Mouse (Mus musculus) MEL (cell line): ENCODE measurements around the gene Adap1. TPM values are rescaled to one million over a fixed set of nuclear protein-coding genes. Genes with fewer than 3 reads are reported as not detected.

Experiments used
- DNase-seq: peaks from one replicate; pipeline ENCODE4 v3.0.0; 2011; ENCODE audit warnings: low read depth, low spot score
- H3K27ac ChIP-seq: 2 replicates; pipeline ENCODE4 v1.5.1; 2012; ENCODE audit warnings: low read depth, mild to moderate bottlenecking, control low read depth, low read length, moderate library complexity; ENCODE audit not compliant: control insufficient read depth
- H3K27me3 ChIP-seq, 2 experiments: fragments of 150-350 bp in 1 of 2; sonication (generic) in 1 of 2; 2 replicates each; pipeline ENCODE4 v1.6.1; 2012; ENCODE audit warnings: low read length in 2 of 2, mild to moderate bottlenecking in 2 of 2, improper control_type of control experiment in 1 of 2, moderate library complexity in 1 of 2; ENCODE audit not compliant: insufficient read depth in 2 of 2, control insufficient read depth in 1 of 2
- H3K36me3 ChIP-seq, 2 experiments: 2 replicates each; pipeline ENCODE4 v1.6.1; 2012 to 2014; ENCODE audit warnings: low read length in 2 of 2, improper control_type of control experiment in 1 of 2, inconsistent platforms in 1 of 2, mild to moderate bottlenecking in 1 of 2; ENCODE audit not compliant: insufficient read depth in 2 of 2, control insufficient read depth in 1 of 2
- H3K4me1 ChIP-seq, 2 experiments: fragments of 150-350 bp in 1 of 2; sonication (generic) in 1 of 2; 2 replicates each; pipeline ENCODE4 v1.6.1; 2012; ENCODE audit warnings: low read length in 2 of 2, improper control_type of control experiment in 1 of 2, mild to moderate bottlenecking in 1 of 2; ENCODE audit not compliant: insufficient read depth in 2 of 2, control insufficient read depth in 1 of 2
- H3K4me3 ChIP-seq, 2 experiments: fragments of 150-350 bp in 1 of 2; sonication (generic) in 1 of 2; 2 replicates each; pipeline ENCODE4 v1.5.1; 2012; ENCODE audit warnings: low read depth in 2 of 2, low read length in 2 of 2, mild to moderate bottlenecking in 2 of 2, moderate library complexity in 2 of 2, control low read depth in 1 of 2, improper control_type of control experiment in 1 of 2; ENCODE audit not compliant: control insufficient read depth in 1 of 2, insufficient read depth in 1 of 2
- H3K79me2 ChIP-seq: 2 replicates; pipeline ENCODE4 v1.6.1; 2012; ENCODE audit warnings: mild to moderate bottlenecking, low read length, moderate library complexity; ENCODE audit not compliant: control insufficient read depth, poor library complexity, insufficient read depth
- H3K9ac ChIP-seq: 2 replicates; pipeline ENCODE4 v1.6.1; 2012; ENCODE audit warnings: low read depth, mild to moderate bottlenecking, control low read depth, low read length, moderate library complexity; ENCODE audit not compliant: control insufficient read depth, poor library complexity, severe bottlenecking
- H3K9me3 ChIP-seq: fragments of 150-350 bp; sonication (generic); replicated peaks from 2 replicates; pipeline ENCODE4 v1.6.1; 2012; ENCODE audit warnings: mild to moderate bottlenecking, low read length, improper control_type of control experiment, moderate library complexity; ENCODE audit not compliant: insufficient read depth
- BHLHE40 ChIP-seq: IDR thresholded peaks from 2 replicates; pipeline ENCODE4 v1.6.1; 2012; ENCODE audit warnings: low read depth, mild to moderate bottlenecking, inconsistent platforms, low read length, improper control_type of control experiment, borderline replicate concordance
- CHD1 ChIP-seq: IDR thresholded peaks from 2 replicates; pipeline ENCODE4 v1.6.1; 2012; ENCODE audit warnings: low read depth, mild to moderate bottlenecking, inconsistent platforms, low read length, improper control_type of control experiment
- CTCF ChIP-seq, 3 experiments: IDR thresholded peaks in 2 of 3; conservative IDR thresholded peaks in 1 of 3; 2 replicates each; pipeline ENCODE4 v1.5.1; 2011 to 2012; ENCODE audit warnings: low read length in 3 of 3, low read depth in 2 of 3, mild to moderate bottlenecking in 2 of 3, improper control_type of control experiment in 1 of 3, inconsistent platforms in 1 of 3, mixed read lengths in 1 of 3, moderate library complexity in 1 of 3; ENCODE audit not compliant: control insufficient read depth in 1 of 3, insufficient read depth in 1 of 3, poor library complexity in 1 of 3, severe bottlenecking in 1 of 3
- E2F4 ChIP-seq: IDR thresholded peaks from 2 replicates; pipeline ENCODE4 v1.6.1; 2011; ENCODE audit warnings: low read depth, low read length, improper control_type of control experiment, borderline replicate concordance
- ELF1 ChIP-seq: IDR thresholded peaks from 2 replicates; pipeline ENCODE4 v1.6.1; 2014; ENCODE audit warnings: low read depth, mild to moderate bottlenecking, inconsistent platforms, low read length, improper control_type of control experiment, moderate library complexity
- EP300 ChIP-seq, 2 experiments: IDR thresholded peaks; 2 replicates each; pipeline ENCODE4 v1.6.1; 2011; ENCODE audit warnings: improper control_type of control experiment in 2 of 2, low read length in 2 of 2, low read depth in 1 of 2, mild to moderate bottlenecking in 1 of 2
- GABPA ChIP-seq: IDR thresholded peaks from 2 replicates; pipeline ENCODE4 v1.6.1; 2012; ENCODE audit warnings: low read depth, mild to moderate bottlenecking, inconsistent platforms, low read length, improper control_type of control experiment, moderate library complexity
- GATA1 ChIP-seq: IDR thresholded peaks from 2 replicates; pipeline ENCODE4 v1.6.1; 2011; ENCODE audit warnings: low read depth, low read length, improper control_type of control experiment
- KAT2A ChIP-seq: conservative IDR thresholded peaks from 2 replicates; pipeline ENCODE4 v1.6.1; 2012; ENCODE audit warnings: low read depth, low read length, improper control_type of control experiment, inconsistent platforms
- MAFK ChIP-seq: IDR thresholded peaks from 2 replicates; pipeline ENCODE4 v1.6.1; 2011; ENCODE audit warnings: low read depth, mild to moderate bottlenecking, low read length, improper control_type of control experiment, borderline replicate concordance
- MAX ChIP-seq: IDR thresholded peaks from 2 replicates; pipeline ENCODE4 v1.6.1; 2011; ENCODE audit warnings: low read length, improper control_type of control experiment
- MAZ ChIP-seq: IDR thresholded peaks from 2 replicates; pipeline ENCODE4 v1.6.1; 2012; ENCODE audit warnings: low read depth, mild to moderate bottlenecking, inconsistent platforms, low read length, improper control_type of control experiment
- MEF2A ChIP-seq: IDR thresholded peaks from 2 replicates; pipeline ENCODE4 v1.6.1; 2014; ENCODE audit warnings: low read depth, mild to moderate bottlenecking, inconsistent platforms, low read length, improper control_type of control experiment; ENCODE audit not compliant: poor library complexity, insufficient replicate concordance, severe bottlenecking; ENCODE audit errors: extremely low read depth
- MYB ChIP-seq: IDR thresholded peaks from 2 replicates; pipeline ENCODE4 v1.6.1; 2011; ENCODE audit warnings: mild to moderate bottlenecking, low read depth, low read length, improper control_type of control experiment
- NELFE ChIP-seq: IDR thresholded peaks from 2 replicates; pipeline ENCODE4 v1.6.1; 2011; ENCODE audit warnings: low read depth, low read length, improper control_type of control experiment
- POLR2AphosphoS2 ChIP-seq: IDR thresholded peaks from 2 replicates; pipeline ENCODE4 v1.6.1; 2011; ENCODE audit warnings: low read length, improper control_type of control experiment
- POLR2AphosphoS5 ChIP-seq: IDR thresholded peaks from 2 replicates; pipeline ENCODE4 v1.6.1; 2012; ENCODE audit warnings: low read depth, borderline replicate concordance, mild to moderate bottlenecking, inconsistent platforms, low read length, moderate library complexity, mixed read lengths
- RAD21 ChIP-seq: IDR thresholded peaks from 2 replicates; pipeline ENCODE4 v1.6.1; 2011; ENCODE audit warnings: mild to moderate bottlenecking, low read depth, low read length, improper control_type of control experiment
- SMC3 ChIP-seq: IDR thresholded peaks from 2 replicates; pipeline ENCODE4 v1.6.1; 2011; ENCODE audit warnings: low read depth, low read length, improper control_type of control experiment
- TAL1 ChIP-seq: IDR thresholded peaks from 2 replicates; pipeline ENCODE4 v1.6.1; 2012; ENCODE audit warnings: mild to moderate bottlenecking, inconsistent platforms, low read length, moderate library complexity, mixed read lengths
- TBP ChIP-seq: IDR thresholded peaks from 2 replicates; pipeline ENCODE4 v1.8.0; 2011; ENCODE audit warnings: low read depth, low read length, improper control_type of control experiment
- TCF12 ChIP-seq: IDR thresholded peaks from 2 replicates; pipeline ENCODE4 v1.6.1; 2014; ENCODE audit warnings: low read depth, mild to moderate bottlenecking, inconsistent platforms, low read length, improper control_type of control experiment, moderate library complexity
- USF1 ChIP-seq: IDR thresholded peaks from 2 replicates; pipeline ENCODE4 v1.6.1; 2014; ENCODE audit warnings: low read depth, mild to moderate bottlenecking, inconsistent platforms, low read length, improper control_type of control experiment, moderate library complexity
- USF2 ChIP-seq, 2 experiments: IDR thresholded peaks; 2 replicates each; pipeline ENCODE4 v1.6.1; 2011 to 2012; ENCODE audit warnings: improper control_type of control experiment in 2 of 2, low read length in 2 of 2, borderline replicate concordance in 1 of 2, inconsistent platforms in 1 of 2, low read depth in 1 of 2, mild to moderate bottlenecking in 1 of 2; ENCODE audit not compliant: insufficient read depth in 1 of 2
- ZKSCAN1 ChIP-seq: IDR thresholded peaks from 2 replicates; pipeline ENCODE4 v1.6.1; 2012; ENCODE audit warnings: low read depth, mild to moderate bottlenecking, inconsistent platforms, low read length, improper control_type of control experiment, moderate library complexity
- ZMIZ1 ChIP-seq: IDR thresholded peaks from 2 replicates; pipeline ENCODE4 v1.6.1; 2012; ENCODE audit warnings: low read depth, mild to moderate bottlenecking, inconsistent platforms, low read length, improper control_type of control experiment, moderate library complexity
- ZNF384 ChIP-seq: IDR thresholded peaks from 2 replicates; pipeline ENCODE4 v1.6.1; 2012; ENCODE audit warnings: low read depth, mild to moderate bottlenecking, inconsistent platforms, low read length, improper control_type of control experiment
- polyA plus RNA-seq, 2 experiments: library from polyadenylated mRNA; stranded (reverse) in 1 of 2; unstranded in 1 of 2; fragments of >175 nt in 1 of 2; fragments of >200 nt in 1 of 2; gene quantifications; 2 replicates each; pipeline versions ENCODE4 v1.2.1 to v1.2.4; 2012; ENCODE audit warnings: low replicate concordance in 2 of 2, low read depth in 1 of 2; ENCODE audit not compliant: insufficient read length in 2 of 2, insufficient read depth in 1 of 2, missing spikeins in 1 of 2
- total RNA-seq: library from RNA; depleted of rRNA; stranded (reverse); fragments of 300-350 nt; gene quantifications from 2 replicates; pipeline ENCODE4 v1.2.3, GENCODE M21; 2012

Adap1 gene
- total and polyA plus RNA-seq, 3 experiments = 52.9 to 59.8 TPM; not detected in 1

DNA sequence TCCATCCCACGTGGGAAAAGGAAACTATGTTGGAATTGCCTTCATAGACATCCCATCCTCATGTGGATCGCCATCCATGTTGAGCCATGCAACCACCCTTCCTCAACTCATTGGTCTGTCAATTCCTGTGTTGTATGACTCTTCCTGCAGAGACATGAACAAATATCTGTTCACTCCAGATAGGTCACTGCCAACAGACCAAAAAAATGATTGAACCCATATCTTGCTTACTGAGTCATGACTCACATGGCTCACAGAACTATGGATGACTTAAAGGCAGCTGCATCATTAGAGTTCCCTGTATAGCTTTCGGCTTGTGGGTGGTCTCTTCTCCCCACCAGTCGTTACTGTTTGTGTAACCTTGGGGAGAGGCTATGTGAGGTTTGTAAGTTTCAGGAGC, 64.0 kb downstream of the Adap1 start:
- H3K9ac ChIP-seq = no peak overlapping the region
- no peaks in the 10 kb centered on the region for H3K9me3 ChIP-seq
- no peak overlapping the region for H3K27ac ChIP-seq

DNA sequence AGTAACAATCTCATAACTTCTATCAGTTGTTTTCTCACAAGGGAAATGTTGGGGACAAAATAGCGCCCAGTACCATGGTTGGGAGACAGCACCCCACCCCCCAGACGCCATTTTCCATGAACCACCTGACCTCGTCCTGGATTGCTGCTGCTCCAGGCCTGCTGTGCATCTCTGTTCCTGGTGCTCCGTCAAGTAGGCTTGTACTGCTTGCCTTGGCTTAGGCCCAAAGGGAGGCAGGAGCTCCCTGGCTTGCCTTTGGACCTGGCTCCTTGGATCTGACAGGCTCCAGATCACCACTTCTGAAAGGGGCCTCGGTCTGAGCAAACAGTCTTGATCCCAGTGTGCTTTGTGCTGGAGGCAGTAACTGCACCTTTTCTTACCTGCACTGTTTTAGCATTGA, 65.6 kb downstream of the Adap1 start:
- no peak for DNase-seq
- no peak overlapping the region for H3K9ac ChIP-seq
- H3K27me3 ChIP-seq = no peaks in the 10 kb centered on the region
- H3K9me3 ChIP-seq = no peaks in the 10 kb centered on the region
- TF ChIP-seq GABPA = no peak
- TF ChIP-seq E2F4 = no peak
- TF ChIP-seq USF1 = no peak
- TF ChIP-seq MAFK = no peak
- TF ChIP-seq CTCF (IDR thresholded peaks at IDR 0.05 in 2 of 3, conservative IDR thresholded peaks at IDR 0.05 in 1 of 3; ENCODE audit: control insufficient read depth in 1 of 3, insufficient read depth in 1 of 3, low read depth in 2 of 3, low read length in 3 of 3, poor library complexity in 1 of 3, severe bottlenecking in 1 of 3) = no peak
- TF ChIP-seq EP300 (IDR thresholded peaks at IDR 0.05; ENCODE audit: low read depth in 1 of 2, low read length in 2 of 2) = no peak
- TF ChIP-seq MYB = no peak
- no peak for TF ChIP-seq BHLHE40
- TF ChIP-seq MAZ = no peak
- no peak for TF ChIP-seq CHD1
- TF ChIP-seq TCF12 = no peak
- no peak overlapping the region for H3K27ac ChIP-seq
- H3K36me3 ChIP-seq = peaks cover 7 to 27% of the 10 kb centered on the region in 2 experiments; a peak in 3 of 4 replicates
- peaks cover 25% of the 10 kb centered on the region for H3K79me2 ChIP-seq
- H3K4me3 ChIP-seq = no peak overlapping the region
- H3K4me1 ChIP-seq = peaks cover 2 to 15% of the 10 kb centered on the region in 2 experiments; a peak in 2 of 4 replicates

More for the DNA sequence above, 64.0 kb downstream of the Adap1 start:
- Histone ChIP-seq H3K4me3 (no peak overlapping the region), H3K79me2 (peaks cover 12% of the 10 kb centered on the region), H3K4me1 (peaks cover 2 to 15% of the 10 kb centered on the region in 2 experiments; a peak in 2 of 4 replicates), H3K36me3 (peaks cover 7 to 28% of the 10 kb centered on the region in 2 experiments; a peak in 3 of 4 replicates), H3K27me3 (no peaks in the 10 kb centered on the region)
- DNase-seq = peak; percentile 35
- TF ChIP-seq MEF2A (no peak), MAZ (no peak), POLR2AphosphoS2 (no peak), ELF1 (no peak), USF2 (IDR thresholded peaks at IDR 0.05; ENCODE audit: borderline replicate concordance in 1 of 2, insufficient read depth in 1 of 2, low read depth in 1 of 2, low read length in 2 of 2) (no peak), ZMIZ1 (no peak), RAD21 (no peak), KAT2A (no peak), SMC3 (no peak), EP300 (IDR thresholded peaks at IDR 0.05; ENCODE audit: low read depth in 1 of 2, low read length in 2 of 2) (peak; percentile 52 to 53; a peak in 3 of 4 replicates), BHLHE40 (no peak), CTCF (IDR thresholded peaks at IDR 0.05 in 2 of 3, conservative IDR thresholded peaks at IDR 0.05 in 1 of 3; ENCODE audit: control insufficient read depth in 1 of 3, insufficient read depth in 1 of 3, low read depth in 2 of 3, low read length in 3 of 3, poor library complexity in 1 of 3, severe bottlenecking in 1 of 3) (no peak), GABPA (no peak), ZKSCAN1 (no peak), TAL1 (peak; percentile 43; the same call in 1 of the 2 replicates), POLR2AphosphoS5 (no peak), GATA1 (0 out of 2 replicates have a peak, but pooled peaks have one; percentile 15), E2F4 (no peak), TBP (no peak), USF1 (no peak), ZNF384 (no peak), MAX (no peak), NELFE (no peak), MYB (no peak)
